Mouse (Mus musculus) mammary gland, adult 2 months (tissue): ENCODE data around the gene Gfpt1. TPM values are rescaled to one million over a fixed set of nuclear protein-coding genes. Genes with fewer than 3 reads are reported as not detected.

Experiments used
- polyA plus RNA-seq: library from polyadenylated mRNA; depleted of rRNA; stranded (reverse); fragments of >200 nt; gene quantifications from 2 replicates; pipeline ENCODE4 v1.2.3, GENCODE M21; 2012; ENCODE audit warnings: low replicate concordance; rRNA removed

Gfpt1 gene
- 9.4 and 16.1 TPM in 2 replicates for polyA plus RNA-seq

GRCm38 (mm10) chr6:87042337-87043130, at the start of gene Gfpt1:
Gene Gfpt1, plus strand, starts transcription at chr6:87042846.

DNA sequence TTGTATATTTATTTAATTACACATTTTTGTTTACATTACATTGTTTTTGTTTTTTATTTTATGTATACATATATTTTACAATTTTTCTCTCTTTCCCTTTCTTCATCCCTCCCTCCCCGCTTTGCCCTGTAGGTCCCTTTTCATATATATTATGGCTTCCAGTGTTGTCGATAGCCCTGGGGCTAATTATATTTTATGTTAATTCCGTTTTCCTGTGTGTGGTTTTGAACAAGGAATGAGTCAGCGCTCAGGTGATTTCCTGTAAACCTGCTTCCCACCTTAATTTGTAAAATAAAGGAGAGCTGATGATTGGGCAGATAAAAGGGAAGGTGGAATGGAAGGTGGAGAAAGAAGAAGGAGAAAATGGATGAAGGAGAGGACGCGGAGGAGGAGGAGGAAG, 33.8 kb upstream of the Gfpt1 start, which contains the start of gene Nfu1:
Nfu1 (plus strand) TSS at position 350 of the 400 bp plus-strand sequence.

GRCm38 (mm10) chr6:87104123-87104796, 61.6 kb downstream of the Gfpt1 start, which contains the start of gene D6Ertd527e:
Gene D6Ertd527e, plus strand, starts transcription at chr6:87104746.

Other genes starting within 250 kb of the Gfpt1 start
- gene Anxa4, start 249.3 kb upstream of the Gfpt1 start, polyA plus RNA-seq, result 27.3 and 57.9 TPM in 2 replicates
- 20.0 and 31.3 TPM in 2 replicates for gene Aak1, start 193.3 kb upstream of the Gfpt1 start, polyA plus RNA-seq
- 100 and 131 TPM in 2 replicates for gene Nfu1, start 33.6 kb upstream of the Gfpt1 start, polyA plus RNA-seq
- gene D6Ertd527e, start 61.9 kb downstream of the Gfpt1 start, polyA plus RNA-seq, result 0.34 and 0.99 TPM in 2 replicates